Mouse (Mus musculus) R1 (cell line): Measurements from ENCODE around the gene Vil1.

Experiments used
- DNase-seq: peaks from one replicate; pipeline ENCODE4 v3.0.0-alpha.2; 2018; ENCODE audit warnings: low read depth, low spot score

Vil1 gene

DNA sequence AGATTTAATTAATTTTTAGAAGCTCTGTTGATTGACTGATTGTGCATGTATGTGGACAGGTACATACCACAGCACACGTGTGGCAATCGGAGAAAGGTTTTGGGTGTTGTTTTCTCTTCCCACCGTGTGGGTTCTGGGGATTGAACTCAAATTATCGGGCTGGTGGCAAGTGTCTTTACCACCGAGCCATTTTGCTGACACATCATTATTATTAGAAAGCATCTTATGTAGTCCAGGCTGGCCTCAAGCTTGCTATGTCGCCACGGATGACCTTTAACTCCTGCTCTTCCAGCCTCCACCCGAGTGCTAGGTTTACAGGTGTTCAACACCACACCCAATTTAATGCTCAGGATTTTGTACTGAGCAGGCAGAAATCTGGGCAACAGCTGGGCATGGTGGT is 3.5 kb downstream of the Vil1 start:
- no peak for DNase-seq

DNA sequence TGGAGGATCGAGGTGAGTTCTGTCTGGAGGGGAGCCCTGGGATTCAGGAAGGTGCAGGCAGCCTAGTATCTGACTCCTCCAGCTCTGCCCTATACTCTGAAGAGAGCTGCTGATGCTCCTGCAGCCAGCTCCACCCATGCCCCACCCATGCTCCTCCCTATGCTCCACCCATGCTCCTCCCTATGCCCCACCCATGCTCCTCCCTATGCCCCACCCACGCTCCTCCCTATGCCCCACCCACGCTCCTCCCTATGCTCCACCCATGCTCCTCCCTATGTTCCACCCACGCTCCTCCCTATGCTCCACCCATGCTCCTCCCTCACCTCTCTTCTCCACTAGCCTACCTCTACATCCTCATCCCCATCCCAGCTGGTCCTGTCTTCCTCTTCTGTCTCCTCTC is 6.0 kb downstream of the Vil1 start:
- DNase-seq, result peak; percentile 58

- peak; percentile 80 for DNase-seq
These were observed 9.7 kb downstream of the Vil1 start for GRCm38 (mm10) chr1:74418747-74419439.

- peak; percentile 57 for DNase-seq
These were observed 10.2 kb downstream of the Vil1 start for GRCm38 (mm10) chr1:74419440-74419794.

DNA sequence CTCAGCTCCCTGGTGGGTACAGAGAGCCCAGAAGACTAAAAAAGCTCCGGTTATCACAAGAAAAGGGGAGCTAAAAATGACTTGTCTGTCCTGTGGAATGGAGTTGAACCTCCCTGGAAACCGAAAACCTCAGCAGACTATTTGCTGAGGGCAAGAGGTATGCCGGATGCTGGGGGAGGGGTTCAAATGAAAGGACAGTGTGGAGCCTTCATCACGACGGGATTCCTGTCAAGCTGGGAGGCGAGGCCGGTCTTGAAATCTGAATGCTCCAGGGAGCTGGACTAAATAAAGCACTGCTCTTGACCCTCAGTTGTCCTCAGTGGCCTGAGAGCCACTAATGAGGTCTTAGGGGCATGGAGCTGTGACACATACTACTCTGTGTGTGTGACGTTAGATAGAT is 14.0 kb downstream of the Vil1 start:
- no peak for DNase-seq

DNA sequence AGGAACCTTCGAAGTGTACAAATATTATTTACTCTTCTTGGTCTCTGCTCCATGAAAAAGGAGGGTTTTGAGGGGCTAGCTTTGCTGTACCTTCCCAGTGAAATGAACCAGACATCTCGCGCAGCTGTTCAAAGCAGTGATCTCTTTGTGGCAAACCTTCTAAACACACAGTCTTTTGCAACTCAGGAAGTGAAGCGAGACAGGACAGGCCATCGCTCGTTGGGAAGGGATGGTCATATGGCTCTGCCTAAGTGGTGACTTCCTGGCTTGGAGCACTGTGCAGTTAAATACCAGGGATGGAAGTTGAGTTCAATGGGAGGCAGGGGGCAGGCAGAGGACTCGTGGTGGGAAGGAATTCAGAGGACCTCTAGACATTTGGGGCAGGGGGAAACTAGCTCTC is 16.7 kb downstream of the Vil1 start:
- no peak for DNase-seq

DNA sequence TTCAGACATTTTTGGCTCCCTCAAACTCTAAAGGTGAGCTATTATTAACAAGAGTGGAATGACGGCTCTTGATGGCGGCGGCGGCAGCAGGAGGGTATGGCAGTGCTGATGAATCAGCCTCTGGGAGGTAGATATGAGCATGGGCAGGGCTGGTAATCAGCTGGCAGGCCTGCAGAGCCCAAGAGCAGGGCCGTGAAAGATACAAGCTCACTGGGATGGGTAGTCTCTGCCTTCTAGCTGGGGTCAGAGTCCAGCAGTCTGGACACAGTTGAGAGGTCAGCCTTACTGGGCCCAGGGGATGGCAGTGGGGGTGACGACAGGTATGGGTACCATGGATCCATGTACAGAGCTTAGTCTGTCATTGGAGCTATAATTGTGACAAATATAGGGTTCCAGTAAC is 24.0 kb downstream of the Vil1 start:
- no peak for DNase-seq

- no peak for DNase-seq
These were observed 25.4 kb downstream of the Vil1 start for GRCm38 (mm10) chr1:74434596-74434995.

GRCm38 (mm10) chr1:74435563-74435962 is 26.4 kb downstream of the Vil1 start:
- DNase-seq, result no peak

- DNase-seq, result peak; percentile 30
These were observed 28.7 kb downstream of the Vil1 start for GRCm38 (mm10) chr1:74437702-74438427.

DNA sequence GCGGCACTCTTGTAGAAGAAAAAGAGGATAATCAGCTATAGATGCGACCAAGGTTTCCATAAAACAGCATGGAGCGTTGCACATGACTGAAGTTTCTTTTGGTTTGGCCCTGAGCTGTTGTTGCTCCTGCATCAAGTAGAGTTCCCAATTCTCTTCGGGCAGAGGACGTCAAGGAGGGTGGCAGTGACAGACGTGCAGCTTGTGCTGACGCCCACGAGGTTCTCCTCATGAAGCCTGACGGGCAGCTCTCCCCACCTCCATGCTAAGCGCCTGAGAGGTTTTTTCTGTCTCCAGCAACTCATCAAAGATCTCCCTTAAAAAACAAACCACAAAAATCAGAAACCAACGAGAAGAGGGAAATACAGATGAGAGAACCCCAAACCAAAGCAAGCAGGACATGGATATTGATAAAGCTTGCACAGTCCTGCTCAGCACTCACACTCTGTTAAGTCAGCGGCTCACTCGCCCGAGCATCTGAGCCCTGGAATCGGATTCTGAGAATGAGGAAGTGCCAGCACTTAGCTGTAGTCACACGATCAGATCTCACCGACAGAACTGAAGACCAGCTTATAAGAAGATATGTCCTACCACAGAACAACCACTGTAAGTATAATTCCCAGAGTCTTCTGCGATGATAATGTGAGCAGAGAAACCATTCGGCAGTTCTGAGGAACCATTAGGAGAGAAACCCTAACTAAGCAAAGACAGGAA is 30.1 kb downstream of the Vil1 start:
- no peak for DNase-seq

GRCm38 (mm10) chr1:74444538-74444937 is 35.4 kb downstream of the Vil1 start:
- no peak for DNase-seq

GRCm38 (mm10) chr1:74452611-74453045 is 43.5 kb downstream of the Vil1 start:
- peak; percentile 62 for DNase-seq

GRCm38 (mm10) chr1:74460273-74460672 is 51.1 kb downstream of the Vil1 start:
- DNase-seq, result peak; percentile 58
